Mouse (Mus musculus): ENCODE data around the gene Tiam2. TPM values are rescaled to one million over a fixed set of nuclear protein-coding genes. Genes with fewer than 3 reads are reported as not detected.

Tiam2 gene
- polyA plus RNA-seq, 1 experiment, result 1.3 TPM

DNA sequence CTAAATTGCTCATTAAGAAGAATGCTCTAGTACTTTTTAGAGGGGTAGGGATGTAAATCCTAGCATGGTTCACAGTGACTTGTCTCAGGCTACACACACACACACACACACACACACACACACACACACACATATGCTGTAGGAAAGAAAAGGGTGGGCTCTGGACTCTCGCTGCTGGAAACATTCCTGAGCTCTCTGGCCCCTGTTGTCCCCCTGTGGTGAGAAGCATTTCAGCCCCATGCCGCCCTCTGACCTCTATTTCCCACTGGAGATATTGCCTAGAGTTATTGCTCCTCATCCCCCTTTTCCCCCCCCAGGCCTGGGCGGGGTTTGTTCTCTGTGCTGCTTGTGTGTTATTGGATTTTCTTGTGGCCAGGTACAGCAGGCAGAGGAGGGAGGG is 28.5 kb downstream of the Tiam2 start:
- 79% methylated on average over 3 of the region's 3 CpGs for WGBS
- no peak overlapping the region for H3K4me3 ChIP-seq (replicated peaks; ENCODE audit: extremely low read depth, low read depth, low read length)
- H3K4me1 ChIP-seq (ENCODE audit: control insufficient read depth, insufficient read depth, low read length), result no peaks in the 10 kb centered on the region
- TF ChIP-seq CTCF (IDR thresholded peaks at IDR 0.05; ENCODE audit: insufficient read depth, low read length), result no peak
- TF ChIP-seq POLR2A (IDR thresholded peaks at IDR 0.05; ENCODE audit: borderline replicate concordance, extremely low read depth, low read depth, low read length), result no peak
- DNase-seq, result no peak

- WGBS, result 81% methylated on average over 8 of the region's 8 CpGs
- no peak for DNase-seq
- no peaks in the 10 kb centered on the region for H3K4me1 ChIP-seq (ENCODE audit: control insufficient read depth, insufficient read depth, low read length)
- H3K4me3 ChIP-seq (replicated peaks; ENCODE audit: extremely low read depth, low read depth, low read length), result no peak overlapping the region
- TF ChIP-seq CTCF (IDR thresholded peaks at IDR 0.05; ENCODE audit: insufficient read depth, low read length) (no peak), POLR2A (IDR thresholded peaks at IDR 0.05; ENCODE audit: borderline replicate concordance, extremely low read depth, low read depth, low read length) (no peak)
Measured at GRCm38 (mm10) chr17:3356633-3357365, 30.4 kb downstream of the Tiam2 start.

- no peak for TF ChIP-seq POLR2A (IDR thresholded peaks at IDR 0.05; ENCODE audit: borderline replicate concordance, extremely low read depth, low read depth, low read length)
- no peak for TF ChIP-seq CTCF (IDR thresholded peaks at IDR 0.05; ENCODE audit: insufficient read depth, low read length)
- no peak for DNase-seq
- Histone ChIP-seq H3K4me1 (ENCODE audit: control insufficient read depth, insufficient read depth, low read length) (no peaks in the 10 kb centered on the region), H3K4me3 (replicated peaks; ENCODE audit: extremely low read depth, low read depth, low read length) (no peak overlapping the region)
- 23% methylated on average over 1 of the region's 1 CpGs for WGBS
Measured at GRCm38 (mm10) chr17:3360236-3360635, 33.9 kb downstream of the Tiam2 start.

DNA sequence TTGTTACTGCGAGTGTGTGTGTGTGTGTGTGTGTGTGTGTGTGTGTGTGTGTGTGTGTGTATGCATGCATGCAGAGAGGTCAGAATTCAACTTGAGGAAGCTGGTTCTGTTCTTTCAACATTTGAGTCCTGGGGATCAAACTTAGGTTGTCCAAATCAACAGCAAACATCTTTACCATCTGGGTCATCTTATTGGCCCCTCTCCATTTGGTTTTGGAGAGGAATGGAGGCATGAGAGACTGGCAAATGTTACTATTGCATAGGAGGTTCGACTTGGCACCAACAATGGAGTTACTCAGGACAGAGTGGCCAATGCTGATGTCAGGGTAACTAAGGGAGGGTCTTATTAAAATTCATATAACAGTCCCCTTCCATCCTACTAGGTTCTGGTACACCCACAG is 35.4 kb downstream of the Tiam2 start:
- no peak overlapping the region for H3K4me3 ChIP-seq (replicated peaks; ENCODE audit: extremely low read depth, low read depth, low read length)
- DNase-seq, result no peak
- TF ChIP-seq CTCF (IDR thresholded peaks at IDR 0.05; ENCODE audit: insufficient read depth, low read length) (no peak), POLR2A (IDR thresholded peaks at IDR 0.05; ENCODE audit: borderline replicate concordance, extremely low read depth, low read depth, low read length) (no peak)
- no peaks in the 10 kb centered on the region for H3K4me1 ChIP-seq (ENCODE audit: control insufficient read depth, insufficient read depth, low read length)
- 63% methylated on average over 2 of the region's 2 CpGs for WGBS

- no peak for TF ChIP-seq POLR2A (IDR thresholded peaks at IDR 0.05; ENCODE audit: borderline replicate concordance, extremely low read depth, low read depth, low read length)
- TF ChIP-seq CTCF (IDR thresholded peaks at IDR 0.05; ENCODE audit: insufficient read depth, low read length), result no peak
- DNase-seq, result no peak
- no peaks in the 10 kb centered on the region for H3K4me1 ChIP-seq (ENCODE audit: control insufficient read depth, insufficient read depth, low read length)
- 86% methylated on average over 2 of the region's 2 CpGs for WGBS
- no peak overlapping the region for H3K4me3 ChIP-seq (replicated peaks; ENCODE audit: extremely low read depth, low read depth, low read length)
Measured at GRCm38 (mm10) chr17:3363216-3363615, 36.8 kb downstream of the Tiam2 start.

DNA sequence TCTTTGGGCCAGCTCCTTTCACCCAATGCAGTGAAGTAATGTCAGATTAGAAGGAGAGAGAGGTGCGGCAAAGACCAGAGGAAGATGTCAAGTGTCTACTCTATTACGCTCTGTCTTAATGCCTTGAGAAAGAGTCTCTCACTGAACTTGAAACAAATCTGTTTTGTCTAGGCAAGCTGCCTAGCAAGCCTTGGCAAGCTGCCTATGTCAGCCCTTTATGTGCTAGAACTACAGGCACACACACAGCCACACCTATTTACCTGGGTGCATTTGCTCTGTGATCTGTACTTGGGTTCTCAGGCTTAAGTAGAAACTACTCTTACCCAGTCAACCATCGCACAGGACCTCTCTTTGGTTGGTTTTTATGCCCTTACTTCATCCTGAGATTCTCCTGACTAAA is 40.4 kb downstream of the Tiam2 start:
- H3K4me3 ChIP-seq (replicated peaks; ENCODE audit: extremely low read depth, low read depth, low read length), result no peak overlapping the region
- 57% methylated on average over 3 of the region's 3 CpGs for WGBS
- no peak for TF ChIP-seq CTCF (IDR thresholded peaks at IDR 0.05; ENCODE audit: insufficient read depth, low read length)
- no peak for TF ChIP-seq POLR2A (IDR thresholded peaks at IDR 0.05; ENCODE audit: borderline replicate concordance, extremely low read depth, low read depth, low read length)
- peak; percentile 25 for DNase-seq
- H3K4me1 ChIP-seq (ENCODE audit: control insufficient read depth, insufficient read depth, low read length), result no peaks in the 10 kb centered on the region

DNA sequence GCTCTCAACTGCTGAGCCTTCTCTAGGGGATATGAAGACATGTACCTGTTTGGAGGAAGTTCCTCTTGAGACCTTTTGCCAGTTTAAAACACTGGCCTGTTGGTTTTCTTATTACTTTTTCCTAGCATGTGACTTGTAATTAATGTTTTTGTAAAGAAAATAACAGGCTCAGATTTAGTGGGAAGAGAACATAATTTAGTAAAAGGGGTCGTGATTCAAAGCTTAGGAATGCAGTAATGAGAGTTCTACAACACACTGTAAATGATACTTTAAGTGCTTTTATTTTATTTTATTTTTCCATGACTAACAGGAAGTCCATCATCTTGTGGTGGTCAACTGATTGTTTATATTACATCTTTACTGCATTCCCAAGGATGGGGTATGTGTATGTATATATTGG is 42.0 kb downstream of the Tiam2 start:
- no peak for DNase-seq
- whole genome bisulfite sequencing, result 42% methylated on average over 1 of the region's 1 CpGs

DNA sequence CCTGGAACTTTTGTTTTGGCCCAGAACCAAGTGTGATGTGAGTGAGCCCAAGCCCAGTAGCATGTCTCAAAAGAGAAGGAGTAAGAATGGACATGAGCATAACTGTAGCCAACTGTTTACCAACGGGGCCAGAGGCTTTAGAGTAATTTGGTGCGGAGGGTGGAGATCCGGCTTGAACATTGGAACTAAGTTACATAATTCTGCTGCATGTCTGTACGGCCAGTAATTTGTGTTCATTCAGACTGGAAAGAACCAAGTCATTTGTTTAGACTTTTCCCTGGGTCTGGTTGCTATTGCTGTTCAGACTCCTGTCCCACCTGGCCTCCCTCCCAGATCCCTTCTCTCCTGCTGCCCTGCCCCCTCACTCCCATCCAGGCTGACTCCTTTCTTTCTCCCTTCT is 43.3 kb downstream of the Tiam2 start:
- 50% methylated on average over 4 of the region's 4 CpGs for WGBS

More for the DNA sequence above, 42.0 kb downstream of the Tiam2 start:
- Histone ChIP-seq H3K4me3 (replicated peaks; ENCODE audit: extremely low read depth, low read depth, low read length) (no peak overlapping the region), H3K4me1 (ENCODE audit: control insufficient read depth, insufficient read depth, low read length) (no peaks in the 10 kb centered on the region)
- no peak for TF ChIP-seq POLR2A (IDR thresholded peaks at IDR 0.05; ENCODE audit: borderline replicate concordance, extremely low read depth, low read depth, low read length)
- no peak for TF ChIP-seq CTCF (IDR thresholded peaks at IDR 0.05; ENCODE audit: insufficient read depth, low read length)

GRCm38 (mm10) chr17:3378606-3379005 is 52.2 kb downstream of the Tiam2 start:
- Histone ChIP-seq H3K4me3 (replicated peaks; ENCODE audit: extremely low read depth, low read depth, low read length) (no peak overlapping the region), H3K4me1 (ENCODE audit: control insufficient read depth, insufficient read depth, low read length) (no peaks in the 10 kb centered on the region)
- whole genome bisulfite sequencing, result 31% methylated on average over 2 of the region's 2 CpGs
- TF ChIP-seq POLR2A (IDR thresholded peaks at IDR 0.05; ENCODE audit: borderline replicate concordance, extremely low read depth, low read depth, low read length), result no peak
- no peak for TF ChIP-seq CTCF (IDR thresholded peaks at IDR 0.05; ENCODE audit: insufficient read depth, low read length)
- DNase-seq, result no peak

More for the DNA sequence above, 43.3 kb downstream of the Tiam2 start:
- peak; percentile 4 for DNase-seq
- TF ChIP-seq POLR2A (IDR thresholded peaks at IDR 0.05; ENCODE audit: borderline replicate concordance, extremely low read depth, low read depth, low read length) (no peak), CTCF (IDR thresholded peaks at IDR 0.05; ENCODE audit: insufficient read depth, low read length) (no peak)
- Histone ChIP-seq H3K4me1 (ENCODE audit: control insufficient read depth, insufficient read depth, low read length) (no peaks in the 10 kb centered on the region), H3K4me3 (replicated peaks; ENCODE audit: extremely low read depth, low read depth, low read length) (no peak overlapping the region)
